Mouse (Mus musculus): ENCODE data around the gene Snrnp70. TPM values are rescaled to one million over a fixed set of nuclear protein-coding genes. Genes with fewer than 3 reads are reported as not detected.

Gene Snrnp70
- 79.4 and 100 TPM in 2 replicates for polyA plus RNA-seq (2012; rRNA removed)

GRCm38 (mm10) chr7:45395578-45396336 lies at the start of gene Snrnp70:
Gene Snrnp70, minus strand, starts transcription at chr7:45395742.

GRCm38 (mm10) chr7:45437521-45438276 lies 42.2 kb upstream of the Snrnp70 start, which contains the start of gene Ruvbl2:
Gene Ruvbl2, minus strand, starts transcription at chr7:45438096.

GRCm38 (mm10) chr7:45434203-45435015 lies 38.9 kb upstream of the Snrnp70 start, which contains the start of gene Gys1:
Gene Gys1, plus strand, starts transcription at chr7:45434844.

GRCm38 (mm10) chr7:45420615-45420919 lies 25.0 kb upstream of the Snrnp70 start, which contains the start of gene Lhb:
Gene Lhb, plus strand, starts transcription at chr7:45420820.

GRCm38 (mm10) chr7:45413113-45413863 lies 17.7 kb upstream of the Snrnp70 start, which contains the start of gene Ntf5:
Gene Ntf5, plus strand, starts transcription at chr7:45413695.

GRCm38 (mm10) chr7:45405091-45406075 lies 9.8 kb upstream of the Snrnp70 start, which contains the start of gene Kcna7:
Gene Kcna7, plus strand, starts transcription at chr7:45405653.

GRCm38 (mm10) chr7:45370475-45371311 lies 24.8 kb downstream of the Snrnp70 start, which contains the start of gene Lin7b:
Gene Lin7b, minus strand, starts transcription at chr7:45370583.

GRCm38 (mm10) chr7:45366652-45367019 lies 28.9 kb downstream of the Snrnp70 start, which contains the start of gene Ppfia3:
Gene Ppfia3, minus strand, starts transcription at chr7:45367019.

GRCm38 (mm10) chr7:45335056-45335455 lies 60.5 kb downstream of the Snrnp70 start, which contains the start of gene Hrc:
Gene Hrc, plus strand, starts transcription at chr7:45335290.

GRCm38 (mm10) chr7:45333431-45333982 lies 62.0 kb downstream of the Snrnp70 start, which contains the start of gene Trpm4:
Gene Trpm4, minus strand, starts transcription at chr7:45333780.

Other genes with a start within 250 kb of the Snrnp70 start
- gene Pih1d1, start 241.4 kb downstream of the Snrnp70 start, polyA plus RNA-seq (2012; rRNA removed): 20.8 and 21.0 TPM in 2 replicates
- gene Aldh16a1, start 241.2 kb downstream of the Snrnp70 start, polyA plus RNA-seq (2012; rRNA removed): 28.8 and 40.0 TPM in 2 replicates
- 0.02 TPM in 1 of 2 replicates, not detected in the other for gene Slc17a7, start 231.8 kb downstream of the Snrnp70 start, polyA plus RNA-seq (2012; rRNA removed)
- gene Gfy, start 216.2 kb downstream of the Snrnp70 start, polyA plus RNA-seq (2012; rRNA removed): 0.05 TPM in 1 of 2 replicates, not detected in the other
- not detected in 2 replicates for gene Pth2, start 214.7 kb downstream of the Snrnp70 start, polyA plus RNA-seq (2012; rRNA removed)
- gene Ccdc155, start 190.8 kb downstream of the Snrnp70 start, polyA plus RNA-seq (2012; rRNA removed): 0.10 TPM in 1 of 2 replicates, not detected in the other
- gene Dkkl1, start 183.6 kb downstream of the Snrnp70 start, polyA plus RNA-seq (2012; rRNA removed): 12.6 and 13.9 TPM in 2 replicates
- 10.2 and 10.8 TPM in 2 replicates for gene Tead2, start 180.0 kb downstream of the Snrnp70 start, polyA plus RNA-seq (2012; rRNA removed)
- gene Cd37, start 156.6 kb downstream of the Snrnp70 start, polyA plus RNA-seq (2012; rRNA removed): 6.6 and 13.4 TPM in 2 replicates
- gene Slc6a16, start 154.7 kb downstream of the Snrnp70 start, polyA plus RNA-seq (2012; rRNA removed): 0.04 TPM in 1 of 2 replicates, not detected in the other
- not detected in 2 replicates for gene Slc6a21, start 118.2 kb downstream of the Snrnp70 start, polyA plus RNA-seq (2012; rRNA removed)
- gene Trpm4, start 62.0 kb downstream of the Snrnp70 start, polyA plus RNA-seq (2012; rRNA removed): 50.9 and 54.1 TPM in 2 replicates
- gene Hrc, start 60.5 kb downstream of the Snrnp70 start, polyA plus RNA-seq (2012; rRNA removed): 0.43 and 1.2 TPM in 2 replicates
- 14.7 and 20.9 TPM in 2 replicates for gene Ppfia3, start 28.7 kb downstream of the Snrnp70 start, polyA plus RNA-seq (2012; rRNA removed)
- gene Lin7b, start 25.2 kb downstream of the Snrnp70 start, polyA plus RNA-seq (2012; rRNA removed): 3.8 and 4.1 TPM in 2 replicates
- gene Kcna7, start 9.9 kb upstream of the Snrnp70 start, polyA plus RNA-seq (2012; rRNA removed): 1.2 and 1.9 TPM in 2 replicates
- 0.84 and 0.85 TPM in 2 replicates for gene Ntf5, start 18.0 kb upstream of the Snrnp70 start, polyA plus RNA-seq (2012; rRNA removed)
- gene Lhb, start 25.1 kb upstream of the Snrnp70 start, polyA plus RNA-seq (2012; rRNA removed): 0.16 and 0.27 TPM in 2 replicates
- gene Gys1, start 39.1 kb upstream of the Snrnp70 start, polyA plus RNA-seq (2012; rRNA removed): 22.4 and 23.8 TPM in 2 replicates
- 27.7 and 27.9 TPM in 2 replicates for gene Ruvbl2, start 42.4 kb upstream of the Snrnp70 start, polyA plus RNA-seq (2012; rRNA removed)
- 4,280 and 5,118 TPM in 2 replicates for gene Ftl1, start 64.1 kb upstream of the Snrnp70 start, polyA plus RNA-seq (2012; rRNA removed)
- gene Bax, start 71.2 kb upstream of the Snrnp70 start, polyA plus RNA-seq (2012; rRNA removed): 72.5 and 92.5 TPM in 2 replicates
- 0.09 TPM in 1 of 2 replicates, not detected in the other for gene Tulp2, start 86.1 kb upstream of the Snrnp70 start, polyA plus RNA-seq (2012; rRNA removed)
- gene Gm45808, start 91.1 kb upstream of the Snrnp70 start, polyA plus RNA-seq (2012; rRNA removed): not detected in 2 replicates
- 0.18 and 0.20 TPM in 2 replicates for gene Dhdh, start 93.1 kb upstream of the Snrnp70 start, polyA plus RNA-seq (2012; rRNA removed)
- 280 and 281 TPM in 2 replicates for gene Nucb1, start 114.7 kb upstream of the Snrnp70 start, polyA plus RNA-seq (2012; rRNA removed)
- 19.7 and 42.6 TPM in 2 replicates for gene Ppp1r15a, start 130.5 kb upstream of the Snrnp70 start, polyA plus RNA-seq (2012; rRNA removed)
- gene Plekha4, start 130.6 kb upstream of the Snrnp70 start, polyA plus RNA-seq (2012; rRNA removed): 5.0 and 10.4 TPM in 2 replicates
- 7.6 and 14.6 TPM in 2 replicates for gene Hsd17b14, start 159.2 kb upstream of the Snrnp70 start, polyA plus RNA-seq (2012; rRNA removed)
- 101 and 114 TPM in 2 replicates for gene Bcat2, start 174.4 kb upstream of the Snrnp70 start, polyA plus RNA-seq (2012; rRNA removed)
- gene Fgf21, start 219.7 kb upstream of the Snrnp70 start, polyA plus RNA-seq (2012; rRNA removed): 0.09 TPM in 1 of 2 replicates, not detected in the other
- 0.60 and 1.6 TPM in 2 replicates for gene Fut1, start 221.5 kb upstream of the Snrnp70 start, polyA plus RNA-seq (2012; rRNA removed)
- gene Izumo1, start 226.1 kb upstream of the Snrnp70 start, polyA plus RNA-seq (2012; rRNA removed): 0.11 and 0.29 TPM in 2 replicates
- gene Rasip1, start 231.7 kb upstream of the Snrnp70 start, polyA plus RNA-seq (2012; rRNA removed): 8.6 and 10.0 TPM in 2 replicates
- 2.1 and 3.5 TPM in 2 replicates for gene Mamstr, start 244.2 kb upstream of the Snrnp70 start, polyA plus RNA-seq (2012; rRNA removed)

All from stomach, adult 2 months (tissue).